Mouse (Mus musculus): ENCODE measurements around the gene Syngr4. TPM values are rescaled to one million over a fixed set of nuclear protein-coding genes. Genes with fewer than 3 reads are reported as not detected.

Syngr4 gene
- polyA plus RNA-seq (2014; fragmentation: Illumina TruSeq; extraction: RNeasy Lipid Tissue Mini Kit (QIAGEN cat#74804)) = not detected

GRCm38 (mm10) chr7:45896517-45897257, at the start of gene Syngr4, which contains the start of gene Tmem143:
TSS of gene Syngr4 (minus strand) at chr7:45896714.
TSS of gene Tmem143 (plus strand) at chr7:45896941.

GRCm38 (mm10) chr7:45923762-45924428, 27.4 kb upstream of the Syngr4 start, which contains the start of gene Ccdc114:
TSS of gene Ccdc114 (plus strand) at chr7:45924072.

GRCm38 (mm10) chr7:45921242-45921621, 24.7 kb upstream of the Syngr4 start, which contains the start of gene Emp3:
TSS of gene Emp3 (minus strand) at chr7:45921404.

GRCm38 (mm10) chr7:45878278-45878677, 18.2 kb downstream of the Syngr4 start, which contains the start of gene Grin2d:
TSS of gene Grin2d (minus strand) at chr7:45878378.

DNA sequence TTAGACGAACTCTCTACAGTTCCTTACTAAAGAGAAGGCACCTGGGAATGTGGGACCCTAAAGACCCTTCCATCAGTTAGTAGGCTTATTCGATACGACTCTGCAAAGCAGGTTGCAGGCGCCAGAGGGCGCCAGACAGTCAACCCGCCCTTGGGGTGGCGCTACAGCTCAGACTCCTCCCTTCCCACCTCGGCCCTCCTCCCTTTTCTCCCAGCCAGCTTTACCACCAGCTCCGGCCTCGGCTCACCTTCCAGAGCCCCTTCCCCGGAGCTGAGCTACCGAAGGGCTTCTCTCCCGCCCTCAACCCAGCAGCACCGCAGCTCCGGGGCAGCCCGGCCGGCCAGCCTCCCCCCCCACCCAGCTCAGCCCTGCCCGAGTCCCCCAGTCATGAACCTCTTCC, 23.9 kb downstream of the Syngr4 start, which contains the start of gene Kdelr1:
TSS of gene Kdelr1 (plus strand) at position 149 of the 400 bp plus-strand sequence.

Other genes with a start within 250 kb of the Syngr4 start
- gene Fut2, start 230.3 kb downstream of the Syngr4 start, polyA plus RNA-seq (2014; fragmentation: Illumina TruSeq; extraction: RNeasy Lipid Tissue Mini Kit (QIAGEN cat#74804)) = 0.94 TPM
- not detected for gene Ntn5, start 212.7 kb downstream of the Syngr4 start, polyA plus RNA-seq (2014; fragmentation: Illumina TruSeq; extraction: RNeasy Lipid Tissue Mini Kit (QIAGEN cat#74804))
- gene Sec1, start 202.3 kb downstream of the Syngr4 start, polyA plus RNA-seq (2014; fragmentation: Illumina TruSeq; extraction: RNeasy Lipid Tissue Mini Kit (QIAGEN cat#74804)) = not detected
- not detected for gene Car11, start 196.9 kb downstream of the Syngr4 start, polyA plus RNA-seq (2014; fragmentation: Illumina TruSeq; extraction: RNeasy Lipid Tissue Mini Kit (QIAGEN cat#74804))
- 10.6 TPM for gene Dbp, start 191.6 kb downstream of the Syngr4 start, polyA plus RNA-seq (2014; fragmentation: Illumina TruSeq; extraction: RNeasy Lipid Tissue Mini Kit (QIAGEN cat#74804))
- gene Rpl18, start 181.3 kb downstream of the Syngr4 start, polyA plus RNA-seq (2014; fragmentation: Illumina TruSeq; extraction: RNeasy Lipid Tissue Mini Kit (QIAGEN cat#74804)) = 1.6 TPM
- 0.40 TPM for gene Sphk2, start 178.7 kb downstream of the Syngr4 start, polyA plus RNA-seq (2014; fragmentation: Illumina TruSeq; extraction: RNeasy Lipid Tissue Mini Kit (QIAGEN cat#74804))
- gene Fam83e, start 175.5 kb downstream of the Syngr4 start, polyA plus RNA-seq (2014; fragmentation: Illumina TruSeq; extraction: RNeasy Lipid Tissue Mini Kit (QIAGEN cat#74804)) = not detected
- not detected for gene Spaca4, start 170.9 kb downstream of the Syngr4 start, polyA plus RNA-seq (2014; fragmentation: Illumina TruSeq; extraction: RNeasy Lipid Tissue Mini Kit (QIAGEN cat#74804))
- not detected for gene Lmtk3, start 113.0 kb downstream of the Syngr4 start, polyA plus RNA-seq (2014; fragmentation: Illumina TruSeq; extraction: RNeasy Lipid Tissue Mini Kit (QIAGEN cat#74804))
- not detected for gene Sult2b1, start 112.0 kb downstream of the Syngr4 start, polyA plus RNA-seq (2014; fragmentation: Illumina TruSeq; extraction: RNeasy Lipid Tissue Mini Kit (QIAGEN cat#74804))
- gene Cyth2, start 82.1 kb downstream of the Syngr4 start, polyA plus RNA-seq (2014; fragmentation: Illumina TruSeq; extraction: RNeasy Lipid Tissue Mini Kit (QIAGEN cat#74804)) = 14.9 TPM
- gene Kcnj14, start 71.9 kb downstream of the Syngr4 start, polyA plus RNA-seq (2014; fragmentation: Illumina TruSeq; extraction: RNeasy Lipid Tissue Mini Kit (QIAGEN cat#74804)) = not detected
- 0.86 TPM for gene Grwd1, start 65.8 kb downstream of the Syngr4 start, polyA plus RNA-seq (2014; fragmentation: Illumina TruSeq; extraction: RNeasy Lipid Tissue Mini Kit (QIAGEN cat#74804))
- gene Kdelr1, start 23.9 kb downstream of the Syngr4 start, polyA plus RNA-seq (2014; fragmentation: Illumina TruSeq; extraction: RNeasy Lipid Tissue Mini Kit (QIAGEN cat#74804)) = 81.7 TPM
- not detected for gene Grin2d, start 18.3 kb downstream of the Syngr4 start, polyA plus RNA-seq (2014; fragmentation: Illumina TruSeq; extraction: RNeasy Lipid Tissue Mini Kit (QIAGEN cat#74804))
- gene Tmem143, start 227 bp upstream of the Syngr4 start, polyA plus RNA-seq (2014; fragmentation: Illumina TruSeq; extraction: RNeasy Lipid Tissue Mini Kit (QIAGEN cat#74804)) = 0.46 TPM
- gene Emp3, start 24.7 kb upstream of the Syngr4 start, polyA plus RNA-seq (2014; fragmentation: Illumina TruSeq; extraction: RNeasy Lipid Tissue Mini Kit (QIAGEN cat#74804)) = 2.5 TPM
- gene Ccdc114, start 27.4 kb upstream of the Syngr4 start, polyA plus RNA-seq (2014; fragmentation: Illumina TruSeq; extraction: RNeasy Lipid Tissue Mini Kit (QIAGEN cat#74804)) = 1.1 TPM
- not detected for gene Abcc6, start 133.6 kb upstream of the Syngr4 start, polyA plus RNA-seq (2014; fragmentation: Illumina TruSeq; extraction: RNeasy Lipid Tissue Mini Kit (QIAGEN cat#74804))
- 4.2 TPM for gene Nomo1, start 137.0 kb upstream of the Syngr4 start, polyA plus RNA-seq (2014; fragmentation: Illumina TruSeq; extraction: RNeasy Lipid Tissue Mini Kit (QIAGEN cat#74804))
- not detected for gene Kcnj11, start 204.1 kb upstream of the Syngr4 start, polyA plus RNA-seq (2014; fragmentation: Illumina TruSeq; extraction: RNeasy Lipid Tissue Mini Kit (QIAGEN cat#74804))

Measured in ovary, adult 10 weeks (tissue).